Mouse (Mus musculus): ENCODE measurements around the gene Uroc1. TPM values are rescaled to one million over a fixed set of nuclear protein-coding genes. Genes with fewer than 3 reads are reported as not detected.

Gene Uroc1
- polyA plus RNA-seq, 1 experiment from 2014 or later = not detected

DNA sequence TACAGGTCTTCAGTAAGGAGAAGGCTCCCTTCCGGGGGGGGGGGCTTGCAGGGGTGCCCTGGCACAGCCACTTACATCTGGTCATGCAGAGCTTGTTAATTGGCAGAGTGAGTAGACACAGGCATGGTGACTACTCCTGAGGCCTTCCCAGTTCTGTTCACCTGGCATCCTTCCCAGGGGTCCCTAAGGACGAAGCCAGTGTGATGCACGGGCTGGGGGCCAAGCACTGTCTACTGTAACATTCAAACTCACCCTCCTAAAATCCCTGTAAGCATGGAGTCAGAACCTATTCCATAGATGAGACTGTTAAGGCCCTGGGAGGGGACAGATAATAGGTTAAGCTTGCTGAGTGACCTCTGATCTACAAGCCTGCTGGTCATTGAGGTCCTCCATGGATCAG lies 9.1 kb upstream of the Uroc1 start:
- H3K4me2 ChIP-seq = no peak overlapping the region
- peaks cover 14% of the 10 kb centered on the region; the same call in 1 of the 2 replicates for H3K27me3 ChIP-seq
- H3K9me3 ChIP-seq = no peaks in the 10 kb centered on the region
- H3K4me3 ChIP-seq = no peak overlapping the region
- H3K27ac ChIP-seq = no peak overlapping the region
- 71% methylated on average over 3 of the region's 3 CpGs for WGBS
- no peak overlapping the region for H3K9ac ChIP-seq
- no peak for ATAC-seq (ENCODE audit: low FRiP score)
- H3K36me3 ChIP-seq = no peaks in the 10 kb centered on the region
- peaks cover 4% of the 10 kb centered on the region; the same call in 1 of the 2 replicates for H3K4me1 ChIP-seq (replicated peaks)

DNA sequence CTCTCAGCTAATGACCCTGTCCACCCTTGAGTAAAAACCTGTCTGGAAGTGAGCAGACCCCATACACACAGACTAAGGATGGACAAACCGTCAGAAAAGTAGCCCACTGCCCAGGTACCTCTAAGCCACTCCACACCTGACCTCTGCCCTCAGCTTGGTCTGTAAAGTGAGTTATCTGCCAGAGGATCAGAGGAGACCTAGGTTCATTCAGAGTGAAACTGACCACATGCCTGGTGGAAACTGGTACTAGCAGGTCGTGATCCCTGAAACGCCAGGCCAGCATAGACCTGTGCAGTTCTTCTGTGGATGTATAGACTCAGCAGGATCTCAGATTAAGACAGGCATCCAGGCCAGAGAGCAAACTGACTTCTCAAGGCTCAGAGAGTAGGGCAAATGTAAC lies 8.6 kb upstream of the Uroc1 start:
- Histone ChIP-seq H3K9me3 (no peaks in the 10 kb centered on the region), H3K27ac (no peak overlapping the region), H3K36me3 (no peaks in the 10 kb centered on the region), H3K4me2 (peak overlapping the region; percentile 36; the same call in 1 of the 2 replicates), H3K27me3 (peaks cover 14% of the 10 kb centered on the region; the same call in 1 of the 2 replicates), H3K4me3 (no peak overlapping the region), H3K4me1 (replicated peaks) (peaks cover 4% of the 10 kb centered on the region; the same call in 1 of the 2 replicates), H3K9ac (no peak overlapping the region)
- ATAC-seq (ENCODE audit: low FRiP score) = no peak
- WGBS = 75% methylated on average over 3 of the region's 3 CpGs

DNA sequence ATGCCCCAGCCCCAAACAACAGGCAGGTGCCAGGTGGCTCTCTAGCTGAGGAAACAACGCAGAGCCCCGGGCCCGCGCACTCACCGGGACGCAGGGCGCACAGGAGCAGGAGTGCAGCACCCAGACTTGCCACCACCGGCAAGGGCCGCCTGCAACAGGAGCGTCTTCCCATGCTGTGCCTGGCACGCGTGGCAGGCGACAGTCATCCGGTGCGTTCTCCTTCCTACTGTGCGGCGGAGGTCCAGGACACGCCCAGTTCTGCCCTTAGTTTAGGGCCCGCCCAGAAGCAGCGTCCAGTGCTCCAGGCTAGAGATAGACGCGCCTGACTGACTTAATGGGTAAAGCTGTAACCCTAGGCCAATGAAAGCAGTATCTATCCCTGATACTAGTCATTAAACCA lies 8.1 kb upstream of the Uroc1 start, which contains the start of gene Chst13:
Gene Chst13, minus strand, starts transcription at position 195 of the 400 bp plus-strand sequence.
- Histone ChIP-seq H3K27me3 (peaks cover 14% of the 10 kb centered on the region; the same call in 1 of the 2 replicates), H3K36me3 (no peaks in the 10 kb centered on the region), H3K27ac (no peak within 1 kb of the TSS), H3K4me3 (0 out of 2 replicates have a peak within 1 kb of the TSS, but pooled peaks have one; percentile 8), H3K4me2 (peak within 1 kb of the TSS; percentile 36), H3K4me1 (replicated peaks) (peaks cover 7% of the 10 kb centered on the region; the same call in 1 of the 2 replicates), H3K9ac (peak within 1 kb of the TSS; percentile 10; the same call in 1 of the 2 replicates), H3K9me3 (no peaks in the 10 kb centered on the region)
- ATAC-seq (ENCODE audit: low FRiP score) = no peak
- 6% methylated on average over 22 of the region's 22 CpGs for WGBS

GRCm38 (mm10) chr6:90327670-90328069 lies 5.4 kb upstream of the Uroc1 start:
- H3K36me3 ChIP-seq = no peaks in the 10 kb centered on the region
- peaks cover 14% of the 10 kb centered on the region; the same call in 1 of the 2 replicates for H3K27me3 ChIP-seq
- H3K27ac ChIP-seq = no peak overlapping the region
- peaks cover 9% of the 10 kb centered on the region; the same call in 1 of the 2 replicates for H3K4me1 ChIP-seq (replicated peaks)
- H3K9ac ChIP-seq = no peak overlapping the region
- H3K4me2 ChIP-seq = no peak overlapping the region
- WGBS = 27% methylated on average over 6 of the region's 6 CpGs
- no peak for ATAC-seq (ENCODE audit: low FRiP score)
- H3K9me3 ChIP-seq = no peaks in the 10 kb centered on the region
- no peak overlapping the region for H3K4me3 ChIP-seq

GRCm38 (mm10) chr6:90329953-90330352 lies 3.1 kb upstream of the Uroc1 start:
- Histone ChIP-seq H3K9ac (no peak overlapping the region), H3K9me3 (no peaks in the 10 kb centered on the region), H3K4me2 (no peak overlapping the region), H3K36me3 (no peaks in the 10 kb centered on the region), H3K4me3 (no peak overlapping the region), H3K27me3 (peaks cover 6% of the 10 kb centered on the region; the same call in 1 of the 2 replicates), H3K4me1 (replicated peaks) (peaks cover 7% of the 10 kb centered on the region; the same call in 1 of the 2 replicates), H3K27ac (no peak overlapping the region)
- ATAC-seq (ENCODE audit: low FRiP score) = peak; percentile 68
- WGBS = 24% methylated on average over 1 of the region's 1 CpGs

GRCm38 (mm10) chr6:90334244-90334643 lies 1.2 kb downstream of the Uroc1 start:
- H3K4me1 ChIP-seq (replicated peaks) = peaks cover 5% of the 10 kb centered on the region; the same call in 1 of the 2 replicates
- no peak overlapping the region for H3K9ac ChIP-seq
- no peak overlapping the region for H3K4me2 ChIP-seq
- H3K27me3 ChIP-seq = no peaks in the 10 kb centered on the region
- H3K36me3 ChIP-seq = no peaks in the 10 kb centered on the region
- H3K4me3 ChIP-seq = no peak overlapping the region
- ATAC-seq (ENCODE audit: low FRiP score) = no peak
- 85% methylated on average over 3 of the region's 3 CpGs for WGBS
- H3K27ac ChIP-seq = no peak overlapping the region
- H3K9me3 ChIP-seq = no peaks in the 10 kb centered on the region

- no peak for ATAC-seq (ENCODE audit: low FRiP score)
- Histone ChIP-seq H3K4me1 (replicated peaks) (no peaks in the 10 kb centered on the region), H3K9me3 (no peaks in the 10 kb centered on the region), H3K4me3 (no peak overlapping the region), H3K27me3 (no peaks in the 10 kb centered on the region), H3K9ac (no peak overlapping the region), H3K27ac (no peak overlapping the region), H3K36me3 (no peaks in the 10 kb centered on the region), H3K4me2 (no peak overlapping the region)
- 85% methylated on average over 2 of the region's 2 CpGs for WGBS
Measured at GRCm38 (mm10) chr6:90342343-90342742, 9.3 kb downstream of the Uroc1 start.

GRCm38 (mm10) chr6:90347183-90347582 lies 14.1 kb downstream of the Uroc1 start:
- no peak overlapping the region for H3K4me3 ChIP-seq
- H3K9me3 ChIP-seq = no peaks in the 10 kb centered on the region
- H3K36me3 ChIP-seq = no peaks in the 10 kb centered on the region
- H3K27me3 ChIP-seq = no peaks in the 10 kb centered on the region
- no peak for ATAC-seq (ENCODE audit: low FRiP score)
- H3K4me1 ChIP-seq (replicated peaks) = no peaks in the 10 kb centered on the region
- WGBS = 90% methylated on average over 4 of the region's 4 CpGs
- no peak overlapping the region for H3K9ac ChIP-seq
- no peak overlapping the region for H3K4me2 ChIP-seq
- H3K27ac ChIP-seq = no peak overlapping the region

DNA sequence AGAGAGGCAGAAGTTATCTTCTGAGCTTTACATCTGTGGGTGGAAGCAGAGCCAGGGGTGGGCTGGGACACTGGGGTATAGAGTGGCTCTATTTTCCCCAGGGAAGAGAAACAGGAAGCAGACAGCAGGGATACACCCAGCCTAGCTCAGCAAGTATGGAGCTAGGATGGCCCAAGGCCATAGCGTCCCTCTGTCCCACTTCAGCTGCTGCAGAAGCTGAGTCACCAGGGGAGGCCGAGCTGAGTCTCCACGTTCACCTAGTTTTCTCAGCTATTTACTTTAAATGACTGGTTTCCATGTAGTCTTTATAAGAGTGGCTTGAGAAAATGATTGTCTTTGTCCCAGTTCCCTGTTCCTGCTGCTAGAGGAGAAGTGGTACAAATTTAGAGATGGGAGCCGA lies 15.4 kb downstream of the Uroc1 start:
- no peak overlapping the region for H3K9ac ChIP-seq
- no peaks in the 10 kb centered on the region for H3K36me3 ChIP-seq
- no peaks in the 10 kb centered on the region for H3K9me3 ChIP-seq
- WGBS = 85% methylated on average over 4 of the region's 4 CpGs
- H3K27me3 ChIP-seq = no peaks in the 10 kb centered on the region
- H3K27ac ChIP-seq = no peak overlapping the region
- H3K4me3 ChIP-seq = no peak overlapping the region
- no peaks in the 10 kb centered on the region for H3K4me1 ChIP-seq (replicated peaks)
- no peak for ATAC-seq (ENCODE audit: low FRiP score)
- H3K4me2 ChIP-seq = no peak overlapping the region

DNA sequence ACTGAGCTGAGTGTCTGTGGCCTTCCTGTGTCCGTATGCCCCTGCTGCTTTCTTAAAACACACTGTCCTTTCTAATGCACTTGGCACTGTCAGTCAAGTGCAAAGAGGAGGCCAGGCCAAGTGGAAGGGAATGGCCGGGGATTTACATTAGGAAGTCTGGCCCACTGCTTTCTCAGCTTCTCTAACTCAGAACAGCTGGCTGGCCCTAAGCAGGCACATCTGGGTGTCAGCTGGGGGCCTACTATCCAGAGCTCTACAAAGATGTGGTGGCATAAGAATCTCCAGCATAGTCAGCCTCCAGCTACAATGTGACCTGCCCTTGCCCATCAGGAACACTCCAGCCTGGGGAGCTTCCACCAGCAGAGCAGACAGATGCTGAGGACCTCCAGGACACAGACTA lies 16.9 kb downstream of the Uroc1 start:
- no peak overlapping the region for H3K9ac ChIP-seq
- ATAC-seq (ENCODE audit: low FRiP score) = no peak
- H3K27ac ChIP-seq = no peak overlapping the region
- no peaks in the 10 kb centered on the region for H3K4me1 ChIP-seq (replicated peaks)
- H3K4me3 ChIP-seq = no peak overlapping the region
- H3K9me3 ChIP-seq = no peaks in the 10 kb centered on the region
- WGBS = 73% methylated on average over 2 of the region's 2 CpGs
- no peaks in the 10 kb centered on the region for H3K36me3 ChIP-seq
- no peak overlapping the region for H3K4me2 ChIP-seq
- H3K27me3 ChIP-seq = no peaks in the 10 kb centered on the region

DNA sequence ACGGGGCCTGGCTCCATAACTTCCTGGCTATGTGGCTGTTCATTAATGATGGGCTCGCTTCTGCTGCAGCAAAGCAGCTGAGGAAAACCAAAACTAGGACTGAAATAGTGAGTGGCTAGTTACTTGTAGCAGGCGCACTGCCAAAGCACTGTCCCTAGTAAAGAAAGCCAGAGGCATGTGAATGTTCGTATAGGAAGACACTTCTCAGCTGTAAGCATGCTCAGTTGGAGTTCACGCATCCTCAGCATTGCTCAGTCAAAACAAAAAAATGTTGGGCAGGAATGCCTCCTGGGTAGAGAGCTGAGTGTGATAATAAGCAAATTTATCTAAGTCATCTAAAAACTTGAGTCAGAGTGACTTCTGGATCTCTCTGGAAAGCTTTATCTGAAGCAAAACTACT lies 25.1 kb downstream of the Uroc1 start:
- Histone ChIP-seq H3K4me1 (replicated peaks) (no peaks in the 10 kb centered on the region; the same call in 1 of the 2 replicates), H3K27ac (no peak overlapping the region), H3K4me3 (no peak overlapping the region), H3K4me2 (no peak overlapping the region), H3K36me3 (no peaks in the 10 kb centered on the region), H3K27me3 (no peaks in the 10 kb centered on the region), H3K9me3 (no peaks in the 10 kb centered on the region), H3K9ac (no peak overlapping the region)
- ATAC-seq (ENCODE audit: low FRiP score) = no peak
- 78% methylated on average over 5 of the region's 5 CpGs for WGBS

DNA sequence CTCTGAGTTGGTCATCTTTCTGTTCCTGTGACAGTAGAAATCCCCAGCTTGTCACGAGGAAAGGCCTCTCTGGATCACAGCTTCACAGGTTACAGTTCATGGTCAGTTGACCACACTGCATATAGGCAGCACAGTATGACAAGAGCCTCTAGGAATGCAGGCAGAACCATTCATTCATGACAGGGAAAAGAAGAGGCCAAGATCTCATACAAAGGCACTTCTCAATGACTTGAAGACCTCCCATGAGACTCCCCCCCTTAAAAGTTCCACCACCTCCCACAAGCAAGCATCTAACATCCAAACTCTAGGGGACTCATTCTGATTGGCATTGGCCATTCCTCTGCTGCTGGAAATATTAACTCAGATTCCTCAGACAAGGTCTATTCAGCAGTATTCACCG lies 26.4 kb downstream of the Uroc1 start:
- WGBS = 61% methylated on average over 2 of the region's 2 CpGs
- no peaks in the 10 kb centered on the region; the same call in 1 of the 2 replicates for H3K4me1 ChIP-seq (replicated peaks)
- H3K4me2 ChIP-seq = no peak overlapping the region
- no peak for ATAC-seq (ENCODE audit: low FRiP score)
- no peaks in the 10 kb centered on the region for H3K27me3 ChIP-seq
- H3K27ac ChIP-seq = no peak overlapping the region
- no peak overlapping the region for H3K9ac ChIP-seq
- H3K4me3 ChIP-seq = no peak overlapping the region
- H3K36me3 ChIP-seq = no peaks in the 10 kb centered on the region
- H3K9me3 ChIP-seq = no peaks in the 10 kb centered on the region

DNA sequence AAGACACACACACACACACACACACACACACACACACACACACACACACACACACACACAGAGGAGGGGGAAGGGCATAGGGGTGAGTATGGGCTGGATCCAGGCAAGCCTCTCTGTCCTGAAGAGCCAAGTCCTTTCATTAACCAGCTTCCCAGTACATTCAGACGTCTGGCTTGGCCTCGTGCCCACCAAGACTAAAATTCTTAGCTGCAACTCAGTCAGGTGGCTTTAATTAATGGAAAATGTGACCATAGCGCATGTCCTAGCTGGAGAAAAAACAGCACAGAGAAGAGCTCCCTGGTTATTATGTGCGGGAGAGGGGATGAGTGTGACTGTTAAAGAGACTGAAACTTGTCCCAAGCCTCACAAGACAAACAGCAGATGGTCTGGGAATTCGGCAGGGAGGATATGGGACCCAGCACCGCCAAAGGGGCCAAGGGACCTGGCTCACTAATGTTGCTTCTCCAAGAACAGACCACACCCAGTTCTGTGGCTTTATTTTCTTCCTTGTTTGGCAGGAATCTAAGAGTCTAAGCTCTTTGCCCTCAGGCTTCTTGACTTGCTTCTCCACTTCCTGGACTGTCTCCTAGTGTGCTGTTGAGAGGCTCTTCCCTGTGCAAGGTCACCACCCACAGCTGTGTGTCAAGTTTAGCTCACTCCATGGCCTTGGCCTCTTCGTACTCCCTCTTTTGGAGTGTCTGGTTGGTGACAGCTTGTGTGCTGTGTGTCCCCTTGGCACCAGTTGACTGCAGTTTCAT lies 27.1 kb downstream of the Uroc1 start:
- Histone ChIP-seq H3K27ac (no peak overlapping the region), H3K4me2 (no peak overlapping the region), H3K4me3 (no peak overlapping the region), H3K36me3 (no peaks in the 10 kb centered on the region), H3K9ac (no peak overlapping the region), H3K4me1 (replicated peaks) (no peaks in the 10 kb centered on the region; the same call in 1 of the 2 replicates), H3K27me3 (no peaks in the 10 kb centered on the region), H3K9me3 (no peaks in the 10 kb centered on the region)
- ATAC-seq (ENCODE audit: low FRiP score) = no peak
- 61% methylated on average over 7 of the region's 7 CpGs for WGBS

Data from hindbrain, embryonic 13.5 days (tissue).